Comparison of ENCODE assay signal across 28 mouse cellular contexts in genomic region chr8:113556994-113557393, GRCm38 (mm10).
DNase-seq lines count a peak whose midpoint lies in the region; ATAC-seq and TF ChIP-seq lines count a peak whose summit lies in the region.
"Had no signal": no experiment of that assay in that cellular context is flagged by ENCODE, and none has a peak within 500 bp of the region (broad histone marks: within the 10 kb centered on the region; RNA-seq: fewer than 3 reads in every experiment).

No protein-coding gene starts in this region.

- H3K4me1 ChIP-seq in intestine, embryonic 14.5 days (replicated peaks; ENCODE audit: control insufficient read depth, insufficient read depth, low read length) = no peaks in the 10 kb centered on the region
- no peaks in the 10 kb centered on the region for H3K4me1 ChIP-seq in intestine, embryonic 16.5 days (ENCODE audit: control insufficient read depth, insufficient read depth, low read length)
- no peaks in the 10 kb centered on the region for H3K4me1 ChIP-seq in stomach, postnatal 0 days (replicated peaks; ENCODE audit: control insufficient read depth, insufficient read depth)
- H3K4me1 ChIP-seq: embryonic facial prominence, embryonic 13.5 days had no signal

- no peak for ATAC-seq in intestine, embryonic 14.5 days (replicated peaks; ENCODE audit: low FRiP score, low TSS enrichment, low read depth)
- ATAC-seq in intestine, embryonic 16.5 days = no peak
- ATAC-seq in stomach, postnatal 0 days (ENCODE audit: low FRiP score, low TSS enrichment) = no peak
- ATAC-seq: CD4-positive, CD25-positive, alpha-beta regulatory T cell, adult 4 months; forebrain, embryonic 16.5 days had no signal

- peak; percentile 27 for TF ChIP-seq CTCF in stomach, postnatal 0 days (IDR thresholded peaks at IDR 0.05; ENCODE audit: low read depth)

- no peaks in the 10 kb centered on the region for H3K36me3 ChIP-seq in intestine, embryonic 14.5 days (ENCODE audit: control insufficient read depth, insufficient read depth, low read length)
- H3K36me3 ChIP-seq in intestine, embryonic 16.5 days (ENCODE audit: control insufficient read depth, insufficient read depth, low read length) = no peaks in the 10 kb centered on the region
- H3K36me3 ChIP-seq in stomach, postnatal 0 days (ENCODE audit: control insufficient read depth, insufficient read depth, low read length) = no peaks in the 10 kb centered on the region
- H3K36me3 ChIP-seq: embryonic facial prominence, embryonic 10.5 days; embryonic facial prominence, embryonic 13.5 days; forebrain, embryonic 12.5 days; heart, embryonic 12.5 days; heart, embryonic 15.5 days; hindbrain, embryonic 10.5 days; hindbrain, embryonic 13.5 days had no signal

- H3K9ac ChIP-seq in intestine, embryonic 14.5 days (ENCODE audit: low read length) = no peak overlapping the region
- H3K9ac ChIP-seq in intestine, embryonic 16.5 days (ENCODE audit: low read depth, low read length) = no peak overlapping the region
- no peak overlapping the region for H3K9ac ChIP-seq in stomach, postnatal 0 days (ENCODE audit: low read length)
- H3K9ac ChIP-seq: embryonic facial prominence, embryonic 13.5 days; forebrain, embryonic 12.5 days; heart, embryonic 12.5 days; heart, embryonic 15.5 days; hindbrain, embryonic 13.5 days had no signal

- H3K4me3 ChIP-seq in intestine, embryonic 14.5 days (ENCODE audit: low read depth, low read length) = no peak overlapping the region
- H3K4me3 ChIP-seq in intestine, embryonic 16.5 days (ENCODE audit: low read length) = no peak overlapping the region
- H3K4me3 ChIP-seq in stomach, postnatal 0 days (ENCODE audit: low read depth, low read length) = no peak overlapping the region
- H3K4me3 ChIP-seq: embryonic facial prominence, embryonic 10.5 days; embryonic facial prominence, embryonic 13.5 days; erythroblast, embryonic 14.5 days; forebrain, embryonic 12.5 days; gastrocnemius, adult 2 months; heart, embryonic 12.5 days; heart, embryonic 15.5 days; hindbrain, embryonic 10.5 days; hindbrain, embryonic 13.5 days had no signal

- H3K9me3 ChIP-seq in intestine, embryonic 14.5 days (ENCODE audit: control insufficient read depth, low read length) = no peaks in the 10 kb centered on the region
- H3K9me3 ChIP-seq in intestine, embryonic 16.5 days (ENCODE audit: control insufficient read depth, low read length) = no peaks in the 10 kb centered on the region
- no peaks in the 10 kb centered on the region for H3K9me3 ChIP-seq in stomach, postnatal 0 days (ENCODE audit: control insufficient read depth, low read length)
- H3K9me3 ChIP-seq: embryonic facial prominence, embryonic 10.5 days; embryonic facial prominence, embryonic 13.5 days; forebrain, embryonic 12.5 days; heart, embryonic 15.5 days; hindbrain, embryonic 13.5 days had no signal

- WGBS in intestine, embryonic 14.5 days = 65% methylated on average over 5 of the region's 5 CpGs
- 56% methylated on average over 5 of the region's 5 CpGs for WGBS in intestine, embryonic 16.5 days
- WGBS in stomach, postnatal 0 days = 46% methylated on average over 5 of the region's 5 CpGs

- intact Hi-C loops in gastrocnemius, postnatal 36 days (cut with DNase I) = no loop called here

- no peak overlapping the region for H3K4me2 ChIP-seq in intestine, embryonic 14.5 days (ENCODE audit: low read length)
- no peak overlapping the region for H3K4me2 ChIP-seq in intestine, embryonic 16.5 days (ENCODE audit: low read depth, low read length)
- no peak overlapping the region for H3K4me2 ChIP-seq in stomach, postnatal 0 days (replicated peaks; ENCODE audit: low read depth)
- H3K4me2 ChIP-seq: embryonic facial prominence, embryonic 13.5 days; forebrain, embryonic 12.5 days; heart, embryonic 12.5 days; heart, embryonic 15.5 days; hindbrain, embryonic 13.5 days had no signal

- no peaks in the 10 kb centered on the region for H3K27me3 ChIP-seq in intestine, embryonic 14.5 days (replicated peaks; ENCODE audit: control insufficient read depth, insufficient read depth, low read length)
- H3K27me3 ChIP-seq in intestine, embryonic 16.5 days (replicated peaks; ENCODE audit: control insufficient read depth, insufficient read depth, low read length) = no peaks in the 10 kb centered on the region
- no peaks in the 10 kb centered on the region for H3K27me3 ChIP-seq in stomach, postnatal 0 days (ENCODE audit: control insufficient read depth, insufficient read depth, low read length)
- H3K27me3 ChIP-seq: embryonic facial prominence, embryonic 13.5 days; forebrain, embryonic 12.5 days; heart, embryonic 12.5 days; heart, embryonic 15.5 days; hindbrain, embryonic 13.5 days had no signal

- H3K27ac ChIP-seq in intestine, embryonic 14.5 days (ENCODE audit: low read depth) = no peak overlapping the region
- H3K27ac ChIP-seq in intestine, embryonic 16.5 days (ENCODE audit: low read length) = no peak overlapping the region
- H3K27ac ChIP-seq in stomach, postnatal 0 days (replicated peaks) = no peak overlapping the region
- H3K27ac ChIP-seq: embryonic facial prominence, embryonic 10.5 days; embryonic facial prominence, embryonic 13.5 days; forebrain, embryonic 12.5 days; gastrocnemius, adult 2 months; heart, embryonic 15.5 days; hindbrain, embryonic 10.5 days; hindbrain, embryonic 13.5 days had no signal

- no peak for TF ChIP-seq EP300 in stomach, postnatal 0 days (optimal IDR thresholded peaks at IDR 0.05)

- DNase-seq in intestine, embryonic 14.5 days (ENCODE audit: low spot score) = peak; percentile 34
- peak; percentile 2 to 20 for DNase-seq in spleen, postnatal 4 days (ENCODE audit: low spot score in 2 of 2)
- no peak for DNase-seq in spleen, postnatal 14 days (ENCODE audit: low spot score in 2 of 2)
- no peak for DNase-seq in stomach, postnatal 0 days (ENCODE audit: low spot score)
- no peak for DNase-seq in gastrocnemius, postnatal 36 days
- DNase-seq: adrenal gland, adult 2 months; adrenal gland, postnatal 14 days; cerebellum, adult 11-12 months; cerebellum, adult 8-10 months; cerebellum, postnatal 10 days; cerebellum, postnatal 36 days; embryo, embryonic 11 days; gastrocnemius, adult 2 months; gastrocnemius, postnatal 14 days; heart, adult 18-20 months; heart, postnatal 10 days; heart, postnatal 36 days had no signal

Comparison
In these comparisons a context has a peak if more than half of its experiments do, and no peak if none do; other contexts are left out.
1. DNase-seq: peak in intestine, embryonic 14.5 days (single experiment) and spleen, postnatal 4 days (2 of 2); none in spleen, postnatal 14 days (0 of 2), stomach, postnatal 0 days (single experiment) and gastrocnemius, postnatal 36 days (0 of 2).